Mouse (Mus musculus): ENCODE data around the gene Sppl2b.

The Sppl2b gene

GRCm38 (mm10) chr10:80855749-80856073 lies 636 bp downstream of the Sppl2b start:
- DNase-seq = peak; percentile 65

GRCm38 (mm10) chr10:80856267-80856666 lies 1.2 kb downstream of the Sppl2b start:
- DNase-seq = peak; percentile 53

- peak; percentile 85 for DNase-seq
Observed at GRCm38 (mm10) chr10:80856908-80857307, 1.8 kb downstream of the Sppl2b start.

- no peak for DNase-seq
Observed at GRCm38 (mm10) chr10:80857386-80857785, 2.3 kb downstream of the Sppl2b start.

DNA sequence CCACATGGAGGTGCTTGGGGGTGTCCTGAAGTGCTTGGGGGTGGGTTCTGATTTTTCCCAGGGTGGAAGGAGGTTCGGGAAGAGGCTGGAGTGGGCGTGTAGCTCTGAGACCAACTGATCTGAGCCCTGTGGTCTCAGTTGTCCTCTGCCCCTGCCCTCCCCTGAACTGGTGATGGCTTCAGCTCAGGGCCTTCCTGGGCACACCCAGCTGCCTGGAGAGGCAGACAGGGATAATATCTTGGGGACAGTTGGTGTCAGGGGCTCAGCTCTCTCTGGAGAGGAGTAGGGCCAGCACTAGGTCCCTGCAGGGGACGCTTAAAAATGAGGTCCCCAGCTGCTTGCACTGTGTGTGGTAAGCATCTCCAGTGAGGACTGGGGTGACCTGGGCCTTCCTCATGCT lies 2.8 kb downstream of the Sppl2b start:
- peak; percentile 85 for DNase-seq

DNA sequence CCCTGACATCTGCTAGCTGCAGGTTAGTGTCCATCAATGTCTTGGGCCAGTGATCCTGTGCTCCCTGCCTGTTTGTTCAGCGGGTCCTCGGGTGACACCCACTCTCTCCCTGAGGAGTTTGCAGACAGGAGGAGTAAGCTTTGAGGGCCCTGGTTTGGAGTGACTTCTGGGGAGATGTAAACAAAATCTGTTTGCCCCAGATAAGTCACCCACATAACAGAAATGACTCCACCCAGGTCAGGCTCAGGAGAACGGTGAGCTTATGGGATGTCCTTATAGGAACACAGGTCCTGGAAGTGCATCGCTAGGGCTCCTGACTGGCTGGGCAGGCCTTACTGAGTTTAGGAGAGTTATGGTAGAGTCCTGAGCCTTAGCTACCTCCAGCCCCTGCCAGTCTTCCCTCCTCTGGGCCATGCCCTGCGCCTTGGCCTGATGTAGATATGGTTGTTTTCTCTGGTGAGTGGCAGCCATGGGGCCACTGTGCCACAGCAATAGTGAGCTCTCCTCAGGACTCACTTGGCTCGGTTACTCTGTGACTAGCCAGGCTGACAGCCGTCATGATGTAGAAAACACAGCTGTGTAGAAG lies 3.4 kb downstream of the Sppl2b start:
- DNase-seq = peak; percentile 87

GRCm38 (mm10) chr10:80862305-80862704 lies 7.2 kb downstream of the Sppl2b start:
- peak; percentile 72 for DNase-seq

DNA sequence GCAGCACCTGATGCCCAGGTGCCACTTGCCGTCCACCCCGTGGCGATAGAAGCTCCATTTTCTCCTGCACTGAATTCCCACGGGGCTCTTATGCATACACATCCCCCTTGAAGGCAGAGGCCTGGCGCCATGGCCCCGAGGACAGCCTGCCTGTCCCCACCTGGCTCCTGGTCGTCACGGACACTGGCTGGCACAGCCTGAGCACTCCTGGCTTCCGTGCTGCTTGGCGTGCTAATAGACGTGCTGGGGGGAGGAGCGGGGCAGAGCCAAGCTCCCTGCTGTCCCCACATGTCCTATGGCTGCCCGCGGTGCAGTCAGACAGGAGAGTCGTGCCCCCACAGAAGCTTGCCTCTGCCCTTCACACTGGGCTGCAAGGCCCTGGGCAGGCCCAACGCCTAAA lies 9.4 kb downstream of the Sppl2b start:
- DNase-seq = no peak

DNA sequence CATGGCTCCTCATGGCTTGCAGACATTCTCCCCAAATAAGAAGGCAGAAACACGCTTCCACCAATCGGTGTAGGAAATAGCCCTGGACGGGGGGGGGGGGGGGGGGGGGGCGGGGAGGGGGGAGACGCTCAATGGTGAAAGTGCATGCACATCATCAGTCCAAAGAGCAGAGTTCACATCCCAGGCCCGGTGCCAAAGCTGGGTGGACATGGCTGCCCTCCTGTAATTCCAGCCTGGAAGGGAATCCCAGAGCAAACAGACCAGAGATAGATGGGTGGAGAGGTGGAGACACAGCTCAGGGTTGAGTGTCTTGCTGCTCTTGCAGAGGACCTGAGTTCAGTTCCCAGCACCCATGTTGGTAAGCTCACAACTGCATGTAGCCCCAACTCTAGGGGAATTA lies 15.9 kb downstream of the Sppl2b start:
- DNase-seq = no peak

DNA sequence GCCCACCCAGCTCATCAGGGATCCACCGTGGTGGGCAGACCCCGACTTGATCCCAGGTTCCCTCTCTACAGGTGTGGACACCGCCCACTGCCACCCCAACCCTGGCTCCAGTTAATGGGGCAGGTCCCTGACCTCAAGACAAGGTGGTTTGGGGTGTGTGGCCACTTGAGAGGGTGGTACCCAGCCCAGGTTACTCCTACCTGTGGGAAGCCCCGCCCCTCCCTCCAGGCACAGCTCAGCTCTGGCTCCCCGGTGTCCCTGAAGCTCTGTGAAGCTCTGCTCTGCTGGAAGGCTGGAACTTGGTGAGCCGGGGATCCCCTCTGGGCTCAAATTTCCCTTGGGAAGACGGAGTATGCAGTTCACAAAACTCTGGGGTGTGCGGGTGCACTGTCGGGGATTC lies 16.5 kb downstream of the Sppl2b start, which contains the start of gene Tmprss9:
Gene Tmprss9 (plus strand): TSS at position 268 of the 400 bp plus-strand sequence.
- peak; percentile 26 for DNase-seq

- DNase-seq = no peak
Observed at GRCm38 (mm10) chr10:80874035-80874434, 19.0 kb downstream of the Sppl2b start.

- peak; percentile 80 for DNase-seq
Observed at GRCm38 (mm10) chr10:80876028-80876427, 21.0 kb downstream of the Sppl2b start.

GRCm38 (mm10) chr10:80876594-80876993 lies 21.5 kb downstream of the Sppl2b start:
- no peak for DNase-seq

DNA sequence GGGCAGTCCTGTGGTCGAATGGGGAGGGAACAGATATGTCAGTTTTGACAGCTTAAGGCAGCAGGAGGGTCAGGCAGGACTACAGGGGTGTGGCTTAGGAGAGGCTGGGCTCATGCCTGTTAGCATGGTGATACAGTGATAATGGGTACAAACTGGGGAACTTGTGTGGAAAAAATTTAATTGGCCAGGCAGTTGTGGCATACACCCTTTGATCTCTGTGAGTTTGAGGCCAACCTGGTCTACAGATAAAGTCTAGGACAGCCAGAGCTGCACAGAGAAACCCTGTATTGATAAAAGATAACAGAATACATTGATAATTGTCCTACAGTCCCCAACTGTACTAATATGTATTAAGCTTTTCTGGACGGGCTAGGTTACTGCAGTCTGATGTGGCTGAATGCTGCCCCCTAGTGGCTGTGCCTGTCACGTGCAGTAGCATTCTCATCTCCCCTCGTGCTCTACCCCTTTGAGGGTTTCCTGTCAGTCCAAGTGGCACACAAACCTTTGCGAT lies 25.1 kb downstream of the Sppl2b start:
- DNase-seq = peak; percentile 88

- DNase-seq = no peak
Observed at GRCm38 (mm10) chr10:80880901-80881300, 25.8 kb downstream of the Sppl2b start.

- peak; percentile 88 for DNase-seq
Observed at GRCm38 (mm10) chr10:80881301-80881700, 26.2 kb downstream of the Sppl2b start.

DNA sequence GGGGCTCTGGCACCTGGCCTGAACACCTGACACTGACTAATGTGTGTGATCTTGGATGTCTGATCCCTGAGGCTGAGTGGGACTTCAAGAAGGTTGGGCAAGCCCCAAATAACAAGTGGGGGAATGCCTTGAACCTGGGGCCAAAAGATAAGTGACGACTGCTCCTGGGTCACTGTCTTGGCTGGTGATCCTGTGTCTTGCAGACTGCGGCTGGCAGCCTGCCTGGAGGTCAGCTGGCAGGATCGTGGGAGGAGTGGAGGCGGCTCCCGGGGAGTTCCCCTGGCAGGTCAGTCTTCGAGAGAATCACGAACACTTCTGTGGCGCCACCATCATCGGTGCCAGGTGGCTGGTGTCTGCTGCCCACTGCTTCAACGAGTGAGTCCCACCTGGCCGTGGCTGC lies 32.1 kb downstream of the Sppl2b start:
- no peak for DNase-seq

DNA sequence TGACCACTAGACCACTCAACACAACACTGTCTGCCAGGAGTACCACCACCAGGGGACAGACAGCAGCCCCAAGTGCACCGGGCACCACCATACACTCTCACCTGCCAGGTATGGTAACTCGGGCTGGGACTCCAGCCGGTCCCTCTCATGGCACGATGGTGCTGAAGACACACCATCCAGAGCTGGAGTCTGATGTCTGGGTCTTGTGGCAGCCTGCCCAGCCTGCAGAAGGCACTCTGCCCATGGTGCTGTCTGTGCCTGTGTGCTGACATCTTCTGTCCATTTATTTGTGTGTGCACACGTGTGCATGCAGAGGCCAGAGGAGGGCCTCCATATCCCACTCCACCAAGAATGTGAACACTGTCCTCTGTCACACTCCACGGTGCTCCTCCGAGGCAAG lies 40.0 kb downstream of the Sppl2b start:
- no peak for DNase-seq

GRCm38 (mm10) chr10:80895697-80896096 lies 40.6 kb downstream of the Sppl2b start:
- no peak for DNase-seq

- no peak for DNase-seq
Observed at GRCm38 (mm10) chr10:80896581-80897485, 41.8 kb downstream of the Sppl2b start.

GRCm38 (mm10) chr10:80897861-80898510 lies 42.9 kb downstream of the Sppl2b start:
- DNase-seq = peak; percentile 37

- no peak for DNase-seq
Observed at GRCm38 (mm10) chr10:80899074-80899473, 44.0 kb downstream of the Sppl2b start.

DNA sequence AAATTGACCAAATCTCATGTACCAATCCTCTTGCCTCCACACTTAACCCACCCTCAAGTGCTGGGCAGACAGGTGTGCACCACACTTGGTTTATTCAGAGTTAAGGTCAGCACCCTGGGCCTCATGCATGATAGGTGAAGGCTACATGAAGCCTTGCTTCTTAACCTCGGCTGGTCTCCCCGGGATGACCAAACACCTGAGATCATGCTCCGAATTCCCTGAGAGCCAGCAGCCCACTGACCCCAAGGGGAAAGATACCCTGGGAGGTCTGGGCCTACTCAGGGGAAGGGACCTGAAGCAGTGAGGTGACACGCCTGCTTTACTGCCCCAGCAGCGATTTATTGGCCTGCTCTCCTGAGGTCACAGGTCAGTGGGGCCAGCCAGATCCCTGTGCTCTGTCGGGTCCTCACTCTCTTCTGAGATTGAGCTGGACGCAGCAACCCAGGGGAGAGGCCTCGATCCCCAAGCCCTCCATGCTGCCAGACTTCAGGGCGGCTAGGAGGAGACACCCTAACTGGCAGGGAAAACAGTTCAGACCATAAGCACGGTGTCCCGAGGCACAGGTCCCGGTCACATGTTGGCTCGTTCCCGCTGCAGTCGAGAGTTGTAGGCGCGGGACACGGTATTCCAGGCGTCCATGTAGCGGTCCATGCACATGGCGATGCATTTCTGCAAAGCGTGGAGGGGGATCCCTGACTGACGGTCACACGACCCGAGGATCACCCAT lies 44.7 kb downstream of the Sppl2b start:
- no peak for DNase-seq

Data from liver (tissue).